Mouse (Mus musculus): Measurements from ENCODE around the gene Vmn2r107.

Gene Vmn2r107

DNA sequence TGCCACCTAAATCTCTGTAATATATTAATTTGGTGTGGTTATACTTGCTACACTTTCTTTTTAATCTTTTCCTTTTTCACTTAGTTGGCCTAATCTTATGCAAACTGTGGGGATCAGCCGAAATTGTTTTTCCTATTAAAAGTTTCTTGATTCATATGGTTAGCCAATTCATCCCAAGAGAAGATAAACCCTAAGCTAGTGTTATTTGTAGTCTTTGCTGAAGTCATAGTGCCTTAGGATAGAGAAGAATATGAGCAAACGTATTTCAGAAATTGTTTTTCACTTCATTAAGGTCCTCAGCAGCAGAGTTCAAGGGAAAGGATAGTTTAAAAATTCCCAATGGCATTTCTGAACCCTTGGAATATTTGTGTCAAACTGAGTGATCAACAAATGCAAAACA, at the start of gene Vmn2r107:
Vmn2r107 (plus strand) TSS at position 301 of the 400 bp plus-strand sequence.
- DNase-seq (ENCODE audit: low read depth in 1 of 2, low spot score in 2 of 2), result no peak

DNA sequence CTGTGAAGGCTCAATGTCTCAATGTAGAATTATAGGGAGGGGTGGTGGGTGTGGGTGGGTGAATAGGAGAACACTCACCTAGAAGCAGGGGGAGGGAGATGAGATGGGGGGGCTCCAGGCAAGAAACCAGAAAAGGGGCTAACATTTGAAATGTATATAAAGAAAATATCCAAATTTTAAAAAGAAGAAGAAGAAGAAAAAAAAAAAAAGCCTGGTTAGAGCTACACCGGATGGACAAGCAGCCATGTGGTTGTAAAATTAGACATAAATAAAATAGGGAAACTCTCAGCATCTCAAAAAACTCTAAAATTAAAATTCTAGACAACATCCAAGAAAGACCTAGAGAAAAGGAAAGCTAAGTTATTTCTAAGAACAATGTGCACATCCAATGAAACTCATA, 39.3 kb upstream of the Vmn2r107 start:
- no peak for DNase-seq (ENCODE audit: low read depth in 1 of 2, low spot score in 2 of 2)

DNA sequence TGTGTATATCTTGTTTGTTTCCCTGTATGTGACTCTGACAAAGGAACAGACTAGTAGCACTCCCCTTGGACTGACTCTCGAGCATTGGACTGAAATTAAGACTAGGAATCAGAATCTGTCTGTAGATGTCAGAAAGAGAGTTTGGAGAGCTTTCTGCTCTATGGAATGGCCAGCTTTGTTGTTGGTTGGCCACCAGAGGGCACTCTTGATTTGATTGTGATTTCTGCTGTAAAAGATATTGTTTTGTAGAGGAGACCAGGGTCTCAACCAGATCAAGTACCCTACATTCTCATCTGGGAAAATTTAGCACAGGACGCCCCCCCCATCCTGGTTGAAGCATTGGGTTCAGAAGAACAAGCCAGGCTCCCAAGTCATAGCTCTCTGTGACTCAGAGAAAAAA, 54.1 kb downstream of the Vmn2r107 start:
- no peak for DNase-seq (ENCODE audit: low read depth in 1 of 2, low spot score in 2 of 2)

DNA sequence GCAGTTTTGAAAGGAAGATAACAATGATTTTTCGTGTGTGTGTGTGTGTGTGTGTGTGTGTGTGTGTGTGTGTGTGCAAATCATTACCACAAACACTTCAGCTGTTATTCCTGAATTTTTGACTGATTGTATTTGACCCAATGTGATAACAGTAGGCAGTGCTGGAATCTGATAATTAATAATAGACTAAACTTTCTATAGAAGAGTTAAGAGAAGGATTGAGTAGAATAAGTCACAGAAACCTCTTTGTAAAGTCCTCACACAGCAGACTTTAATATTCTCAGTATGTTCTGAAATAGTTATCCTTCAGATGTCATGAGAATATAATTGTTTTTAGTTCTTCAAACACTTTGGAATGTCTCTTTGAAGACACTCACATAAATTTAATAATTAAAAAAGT, 68.8 kb downstream of the Vmn2r107 start, which contains the start of gene Vmn1r224:
Vmn1r224 (plus strand) TSS at position 301 of the 400 bp plus-strand sequence.
- DNase-seq (ENCODE audit: low read depth in 1 of 2, low spot score in 2 of 2), result no peak
